Mouse (Mus musculus): ENCODE measurements around the gene Ptk6.
"Not testable (repeated sequence)": the region's sequence is repeated elsewhere in the genome, so short reads cannot be mapped to it uniquely, and the experiment has no call there.

The Ptk6 gene

DNA sequence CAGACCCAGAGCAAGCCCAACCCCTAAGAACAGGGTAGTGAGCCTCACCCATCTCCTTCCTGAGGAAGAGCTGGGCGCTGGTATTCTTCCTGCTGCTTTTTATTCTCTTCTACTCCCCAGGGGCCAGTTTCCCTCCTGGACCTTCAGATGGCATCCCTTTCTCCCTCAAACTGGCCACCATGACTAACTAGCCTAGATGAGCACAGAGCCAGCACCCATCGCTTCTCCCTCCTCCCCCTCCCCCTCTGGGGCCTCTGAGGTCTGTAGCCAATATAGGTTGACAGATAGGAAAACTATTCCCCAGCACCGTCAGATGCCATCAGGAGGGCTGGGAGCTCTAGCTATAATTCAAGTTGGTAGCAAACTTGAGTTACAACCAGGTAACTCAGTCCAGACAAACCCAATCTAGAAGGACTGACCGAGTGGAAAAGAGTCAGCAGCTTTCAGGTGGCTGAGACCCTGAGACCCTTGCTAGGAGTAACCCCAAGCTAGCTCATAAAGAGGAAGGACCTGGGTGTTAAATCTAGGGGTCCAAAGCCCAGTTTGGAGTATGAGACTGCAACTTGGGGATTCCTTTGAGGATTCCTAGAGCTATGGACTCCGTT lies 16.4 kb upstream of the Ptk6 start:
- DNase-seq (ENCODE audit: low spot score): no peak

DNA sequence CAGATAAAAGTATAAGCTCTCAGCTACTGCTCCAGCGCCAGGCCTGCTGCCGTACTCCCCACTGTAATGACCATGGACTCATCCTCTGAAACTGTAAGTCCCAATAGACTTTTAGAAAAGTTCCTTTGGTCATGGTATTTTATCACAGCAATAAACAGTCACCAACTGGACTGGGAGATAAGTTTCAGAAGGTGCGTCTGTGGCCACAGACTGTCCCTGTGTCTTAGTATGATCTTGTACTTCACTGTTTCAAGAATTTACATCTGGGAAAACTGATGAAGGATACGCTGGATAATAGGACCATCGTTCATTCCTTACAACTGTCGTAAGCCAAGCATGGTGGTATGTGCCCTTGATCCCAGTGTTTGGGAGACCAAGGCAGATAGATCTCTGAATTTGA lies 13.4 kb upstream of the Ptk6 start:
- DNase-seq (ENCODE audit: low spot score): no peak

DNA sequence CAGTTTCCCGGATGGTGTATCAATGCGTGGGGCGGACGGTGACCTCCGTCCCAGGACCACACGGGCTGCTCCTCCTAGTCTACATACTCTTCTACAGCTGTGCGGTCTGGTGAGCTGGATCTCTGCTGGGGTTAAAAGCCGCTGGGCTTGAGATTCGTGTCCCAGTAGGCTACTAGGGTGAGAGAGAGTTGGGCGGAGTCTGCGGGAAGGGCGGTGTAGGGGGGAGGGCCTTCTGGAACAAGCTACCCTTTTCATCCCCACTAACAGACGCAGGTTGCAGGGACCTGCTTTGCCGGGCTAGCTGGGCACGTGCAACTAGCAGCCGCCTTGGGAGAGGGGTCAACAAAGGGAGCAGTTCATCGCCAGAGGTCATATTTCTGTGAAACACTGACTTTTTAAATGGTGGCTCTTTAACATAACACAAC lies 10.4 kb upstream of the Ptk6 start, which contains the start of gene Srms:
TSS of gene Srms (minus strand) at position 165 of the 425 bp plus-strand sequence.
- DNase-seq (ENCODE audit: low spot score): peak; percentile 53

DNA sequence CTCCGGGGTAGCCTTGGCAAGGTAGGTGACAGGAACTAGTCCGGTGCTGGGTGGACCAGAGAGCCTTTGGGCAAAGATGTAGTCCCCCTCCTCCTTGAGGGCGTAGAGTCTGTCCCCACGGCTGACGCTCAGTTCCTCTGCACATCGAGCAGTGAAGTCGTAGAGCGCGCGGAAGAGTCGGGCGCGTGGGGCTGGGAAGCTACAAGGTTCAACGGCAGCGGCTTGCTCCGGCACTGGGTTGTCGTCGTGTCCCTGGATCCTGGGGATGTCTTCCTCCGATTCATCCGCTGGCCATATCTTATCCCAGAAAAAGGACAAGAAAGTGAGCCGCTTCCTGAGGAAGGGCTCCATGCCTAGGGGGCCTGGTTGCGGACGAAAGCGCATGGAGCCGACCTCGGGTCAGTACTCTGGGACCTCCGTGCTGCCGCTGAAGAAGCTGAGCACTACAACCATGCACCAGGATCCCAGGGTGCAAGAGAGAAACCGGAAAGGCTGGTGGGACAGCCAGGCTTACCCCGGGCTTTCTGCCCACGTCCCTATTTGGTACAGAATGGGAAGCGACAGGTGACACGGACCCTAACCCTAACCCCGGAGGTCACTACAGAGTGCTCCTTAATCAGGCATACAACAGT lies 9.9 kb upstream of the Ptk6 start:
- peak; percentile 47 for DNase-seq (ENCODE audit: low spot score)

GRCm38 (mm10) chr2:181206118-181206517 lies 3.5 kb upstream of the Ptk6 start:
- no peak for DNase-seq (ENCODE audit: low spot score)

GRCm38 (mm10) chr2:181205678-181206077 lies 3.1 kb upstream of the Ptk6 start:
- no peak for DNase-seq (ENCODE audit: low spot score)

- no peak for DNase-seq (ENCODE audit: low spot score)
These were observed 297 bp upstream of the Ptk6 start for GRCm38 (mm10) chr2:181202886-181203285.

- DNase-seq (ENCODE audit: low spot score): no peak
These were observed 983 bp downstream of the Ptk6 start for GRCm38 (mm10) chr2:181201606-181202005.

DNA sequence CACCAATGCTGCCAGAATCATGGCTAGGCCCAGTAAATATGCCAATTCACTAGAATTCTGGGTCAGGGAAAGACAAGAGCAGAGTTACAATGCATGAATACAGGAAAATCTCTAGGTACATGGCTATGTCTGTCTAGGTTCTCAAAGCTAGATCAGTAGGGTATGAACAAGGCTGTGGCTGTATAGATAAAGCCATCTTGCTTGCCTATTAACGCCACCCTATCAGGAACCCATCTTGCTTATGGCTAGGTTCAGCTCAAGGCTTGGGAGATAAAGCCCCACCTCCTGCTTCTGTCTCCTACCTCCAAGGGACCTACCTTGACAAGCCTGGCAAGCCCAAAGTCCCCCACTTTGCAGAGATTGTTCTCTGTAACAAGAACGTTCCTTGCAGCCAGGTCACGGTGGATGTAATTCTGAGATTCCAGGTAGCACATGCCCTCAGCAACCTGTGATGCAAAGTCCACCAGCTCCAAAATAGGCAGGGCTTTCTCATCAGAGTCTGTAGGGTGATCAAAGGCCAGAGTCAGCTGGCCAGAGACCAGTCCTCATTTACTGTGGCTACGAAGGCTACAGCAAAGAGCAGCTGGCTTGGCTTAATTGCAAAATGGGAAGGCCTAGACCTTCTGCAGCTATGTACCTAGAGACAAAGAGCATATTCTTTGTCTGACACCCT lies 5.8 kb downstream of the Ptk6 start:
- no peak for DNase-seq (ENCODE audit: low spot score)

DNA sequence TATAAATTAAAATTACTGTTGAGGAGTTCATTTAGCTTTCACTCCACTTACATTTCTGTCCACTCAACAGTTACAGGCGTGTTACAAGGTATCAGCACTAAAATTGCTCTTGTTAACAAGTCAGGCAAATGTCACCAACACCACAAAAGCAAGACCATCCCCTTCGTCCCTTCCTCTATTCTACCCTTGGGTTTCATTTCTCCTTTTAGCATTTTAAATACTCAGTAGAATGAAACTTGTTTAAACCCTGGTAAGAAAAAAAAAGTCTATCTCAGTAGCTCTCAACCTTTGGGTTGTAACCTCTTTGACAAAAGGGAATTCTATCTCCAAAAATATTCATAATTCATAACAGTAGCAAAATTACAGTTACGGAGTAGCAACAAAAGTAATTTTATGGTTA lies 9.5 kb downstream of the Ptk6 start:
- no peak for DNase-seq (ENCODE audit: low spot score)

DNA sequence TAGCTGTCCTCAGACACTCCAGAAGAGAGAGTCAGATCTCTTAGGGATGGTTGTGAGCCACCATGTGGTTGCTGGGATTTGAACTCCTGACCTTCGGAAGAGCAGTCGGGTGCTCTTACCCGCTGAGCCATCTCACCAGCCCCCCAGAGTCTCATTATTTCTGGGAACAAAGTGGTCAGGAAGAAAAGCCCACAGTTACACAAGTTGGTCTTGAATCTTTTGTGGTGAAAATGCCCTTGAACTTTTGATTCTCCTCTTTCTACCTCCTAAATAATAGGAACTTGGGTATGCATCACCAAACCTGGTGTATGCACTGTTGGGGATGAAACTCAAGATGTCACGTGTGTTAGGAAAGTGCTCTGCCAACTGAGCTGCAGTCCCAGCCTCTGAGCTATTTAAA lies 10.7 kb downstream of the Ptk6 start:
- no peak for DNase-seq (ENCODE audit: low spot score)

GRCm38 (mm10) chr2:181191385-181191784 lies 11.2 kb downstream of the Ptk6 start:
- DNase-seq (ENCODE audit: low spot score): not testable (repeated sequence)

DNA sequence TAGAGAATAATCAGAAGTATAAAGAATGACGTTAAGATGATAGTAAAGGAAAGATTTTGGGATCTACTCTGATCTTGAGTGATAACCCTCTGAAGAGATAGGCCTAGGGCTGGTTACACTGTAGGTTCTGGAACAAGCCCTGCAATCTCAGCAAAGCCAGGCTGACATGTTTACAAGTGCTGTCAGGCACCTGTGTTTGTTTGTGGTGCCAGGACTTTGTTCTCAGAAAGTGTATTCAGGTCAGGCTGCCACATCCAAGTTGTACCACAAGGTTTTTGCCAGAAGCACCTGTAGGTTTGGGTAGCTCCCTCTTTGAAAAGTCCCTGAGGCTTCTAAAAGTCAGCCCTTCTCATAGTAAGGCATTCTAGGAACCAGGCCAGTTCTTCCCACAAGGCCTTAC lies 13.3 kb downstream of the Ptk6 start:
- DNase-seq (ENCODE audit: low spot score): no peak

GRCm38 (mm10) chr2:181188681-181189080 lies 13.9 kb downstream of the Ptk6 start:
- peak; percentile 13 for DNase-seq (ENCODE audit: low spot score)

DNA sequence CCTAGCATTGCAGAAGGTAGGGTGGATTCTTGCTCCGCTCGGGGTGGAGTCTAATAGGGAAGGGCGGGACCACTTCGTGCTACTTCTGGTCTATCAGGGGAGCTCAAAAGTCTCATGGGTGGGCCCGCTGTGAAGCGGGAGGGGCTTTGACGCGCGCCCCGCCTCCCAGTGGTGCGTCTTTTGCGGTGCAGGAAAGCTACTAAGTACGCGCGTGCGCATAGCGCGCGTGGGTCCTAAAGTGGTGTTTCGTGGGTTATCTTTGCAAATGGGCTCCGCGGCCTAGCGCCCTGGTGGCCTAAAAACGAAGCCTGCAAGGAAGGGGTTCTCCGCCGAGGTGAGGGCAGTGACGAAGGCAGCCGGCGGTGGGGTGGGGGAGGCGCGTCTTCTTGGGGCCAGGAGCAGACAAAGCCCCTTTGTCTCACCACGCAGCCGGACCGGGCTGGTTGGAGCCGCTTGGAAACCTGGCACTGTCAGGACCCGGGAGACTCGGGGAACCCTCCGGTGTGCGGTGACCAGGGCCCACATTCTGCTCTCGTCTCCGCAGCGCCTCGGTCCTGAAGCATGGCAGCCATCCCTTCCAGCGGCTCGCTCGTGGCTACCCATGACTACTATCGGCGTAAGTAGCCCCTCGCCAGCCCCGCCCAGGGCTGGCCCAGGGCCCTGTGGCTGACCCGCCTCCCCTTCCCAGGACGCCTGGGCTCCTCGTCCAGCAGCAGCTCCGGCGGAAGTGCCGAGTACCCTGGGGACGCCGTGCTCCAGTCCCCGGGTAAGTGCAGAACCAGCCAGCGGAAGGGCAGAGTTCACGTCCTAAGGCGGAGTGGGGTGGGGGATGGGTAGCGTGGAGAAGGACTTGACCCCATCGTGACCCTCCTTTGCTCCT lies 15.2 kb downstream of the Ptk6 start, which contains the start of gene Ppdpf:
TSS of gene Ppdpf (plus strand) at position 127 of the 880 bp plus-strand sequence.
- peak; percentile 94 for DNase-seq (ENCODE audit: low spot score)

GRCm38 (mm10) chr2:181186635-181187034 lies 16.0 kb downstream of the Ptk6 start:
- peak; percentile 95 for DNase-seq (ENCODE audit: low spot score)

DNA sequence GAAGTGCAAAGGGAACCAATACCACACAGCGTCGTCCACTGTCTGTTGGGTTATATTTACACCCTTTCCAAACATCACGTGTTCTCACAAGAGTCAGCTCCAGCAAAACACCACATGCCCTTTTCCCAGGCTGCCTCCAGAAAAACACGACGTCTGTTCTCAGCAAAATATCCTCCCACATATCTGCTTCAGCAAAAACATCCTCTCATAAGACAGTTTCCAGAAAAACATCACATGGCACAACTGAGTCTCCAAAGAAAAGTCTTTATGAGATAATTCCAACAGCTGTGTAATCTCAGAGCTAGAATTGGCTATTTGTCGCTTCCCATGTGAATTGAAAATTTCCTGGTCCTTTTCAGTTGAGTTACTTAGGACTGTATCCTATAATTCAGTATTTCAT lies 21.7 kb downstream of the Ptk6 start:
- no peak for DNase-seq (ENCODE audit: low spot score)

- no peak for DNase-seq (ENCODE audit: low spot score)
These were observed 24.1 kb downstream of the Ptk6 start for GRCm38 (mm10) chr2:181178471-181178870.

- no peak for DNase-seq (ENCODE audit: low spot score)
These were observed 24.6 kb downstream of the Ptk6 start for GRCm38 (mm10) chr2:181178015-181178414.

DNA sequence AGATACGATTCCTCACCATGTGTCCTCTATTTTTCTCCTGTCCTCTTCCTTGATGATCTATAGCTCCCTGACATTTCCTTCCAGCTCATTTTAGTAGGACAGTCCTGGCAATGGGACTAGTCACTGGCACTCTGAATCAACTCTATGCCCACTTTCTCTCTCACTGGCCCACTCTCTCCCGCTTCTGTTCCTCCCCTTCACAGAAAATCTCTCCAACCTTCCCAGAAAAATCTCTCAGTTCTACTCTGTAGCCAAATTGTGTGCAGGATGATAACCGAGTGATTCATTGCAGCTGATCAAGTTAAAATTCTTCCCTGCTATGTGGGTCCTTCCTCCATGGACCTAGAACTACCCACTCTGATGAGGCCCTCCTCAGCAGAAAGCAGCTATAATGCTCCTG lies 27.9 kb downstream of the Ptk6 start:
- no peak for DNase-seq (ENCODE audit: low spot score)

GRCm38 (mm10) chr2:181166469-181166868 lies 36.1 kb downstream of the Ptk6 start:
- DNase-seq (ENCODE audit: low spot score): no peak

DNA sequence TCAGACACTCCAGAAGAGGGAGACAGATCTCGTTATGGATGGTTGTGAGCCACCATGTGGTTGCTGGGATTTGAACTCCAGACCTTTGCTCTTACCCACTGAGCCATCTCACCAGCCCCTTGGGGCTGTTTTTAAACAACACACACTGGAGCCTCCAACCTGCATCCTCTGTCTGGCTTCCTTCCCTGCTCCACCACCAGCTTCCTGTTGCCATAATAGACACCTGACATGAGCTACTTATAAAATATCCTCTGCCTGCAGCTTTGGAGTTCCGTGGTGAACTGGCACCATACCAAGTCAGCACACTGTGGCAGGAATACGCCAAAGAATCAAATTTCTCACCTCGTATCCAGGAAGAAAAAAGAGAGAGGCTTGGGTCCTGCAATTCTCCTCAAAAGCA lies 41.8 kb downstream of the Ptk6 start:
- no peak for DNase-seq (ENCODE audit: low spot score)
